Mouse (Mus musculus): ENCODE data around the gene Prr3. TPM values are rescaled to one million over a fixed set of nuclear protein-coding genes. Genes with fewer than 3 reads are reported as not detected.

Prr3 gene
- polyA plus RNA-seq, 1 experiment from 2014 or later = 31.5 TPM

- Histone ChIP-seq H3K9ac (ENCODE audit: low read depth, low read length) (no peak overlapping the region), H3K9me3 (ENCODE audit: control insufficient read depth, low read length) (0 out of 2 replicates have a peak, but pooled peaks cover 5% of the 10 kb centered on the region), H3K4me1 (ENCODE audit: control insufficient read depth, insufficient read depth, low read length) (no peaks in the 10 kb centered on the region), H3K36me3 (ENCODE audit: control insufficient read depth, insufficient read depth, low read length) (no peaks in the 10 kb centered on the region), H3K27ac (replicated peaks; ENCODE audit: low read depth, low read length) (no peak overlapping the region), H3K4me2 (ENCODE audit: low read depth, low read length) (no peak overlapping the region), H3K27me3 (replicated peaks; ENCODE audit: control insufficient read depth, insufficient read depth, low read length) (no peaks in the 10 kb centered on the region), H3K4me3 (ENCODE audit: low read depth, low read length) (no peak overlapping the region)
- ATAC-seq (ENCODE audit: low read depth) (no peak), DNase-seq (ENCODE audit: low spot score) (no peak)
- WGBS = 95% methylated on average over 6 of the region's 6 CpGs
These were observed 21.9 kb upstream of the Prr3 start for GRCm38 (mm10) chr17:36001966-36002365.

DNA sequence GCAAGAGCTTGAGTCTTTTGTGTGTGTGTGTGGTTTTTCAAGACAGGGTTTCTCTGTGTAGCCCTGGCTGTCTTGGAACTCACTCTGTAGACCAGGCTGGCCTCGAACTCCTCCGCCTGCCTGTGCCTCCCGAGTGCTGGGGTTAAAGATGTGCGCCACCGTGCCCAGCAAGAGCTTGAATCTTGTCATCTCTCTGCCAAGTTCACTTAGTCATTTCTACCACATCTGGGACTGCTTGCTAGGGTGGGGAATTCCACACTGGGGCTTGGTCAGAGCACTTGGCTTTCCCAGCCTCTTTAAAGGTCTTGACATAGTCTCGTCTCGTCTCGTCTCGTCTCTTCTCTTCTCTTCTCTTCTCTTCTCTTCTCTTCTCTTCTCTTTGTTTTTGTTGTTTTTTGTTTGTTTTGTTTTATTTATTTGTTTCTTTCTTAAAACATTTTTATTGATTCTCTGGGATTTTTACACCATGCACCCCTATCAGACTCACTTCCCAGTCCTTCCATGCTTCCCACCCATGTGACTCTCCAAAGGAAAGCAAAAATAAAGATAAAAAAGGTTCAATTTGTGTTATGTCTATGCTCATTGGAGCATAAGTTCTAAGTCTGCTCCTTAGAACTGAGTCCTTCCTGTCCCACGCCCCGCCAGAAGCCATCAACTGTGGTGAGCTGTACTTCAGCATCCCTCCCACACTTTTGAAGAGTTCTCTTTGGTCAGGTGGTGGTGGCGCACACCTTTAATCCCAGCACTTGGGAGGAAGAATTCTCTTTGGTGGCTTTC is 21.3 kb upstream of the Prr3 start:
- Histone ChIP-seq H3K4me2 (ENCODE audit: low read depth, low read length) (no peak overlapping the region), H3K9ac (ENCODE audit: low read depth, low read length) (no peak overlapping the region), H3K27ac (replicated peaks; ENCODE audit: low read depth, low read length) (no peak overlapping the region), H3K27me3 (replicated peaks; ENCODE audit: control insufficient read depth, insufficient read depth, low read length) (no peaks in the 10 kb centered on the region), H3K36me3 (ENCODE audit: control insufficient read depth, insufficient read depth, low read length) (no peaks in the 10 kb centered on the region), H3K9me3 (ENCODE audit: control insufficient read depth, low read length) (no peaks in the 10 kb centered on the region), H3K4me1 (ENCODE audit: control insufficient read depth, insufficient read depth, low read length) (no peaks in the 10 kb centered on the region), H3K4me3 (ENCODE audit: low read depth, low read length) (no peak overlapping the region)
- ATAC-seq (ENCODE audit: low read depth) = no peak
- DNase-seq (ENCODE audit: low spot score) = no peak
- 96% methylated on average over 12 of the region's 12 CpGs for WGBS

GRCm38 (mm10) chr17:36000349-36000748 is 20.3 kb upstream of the Prr3 start:
- H3K9me3 ChIP-seq (ENCODE audit: control insufficient read depth, low read length) = no peaks in the 10 kb centered on the region
- WGBS = 85% methylated on average over 4 of the region's 4 CpGs
- H3K4me1 ChIP-seq (ENCODE audit: control insufficient read depth, insufficient read depth, low read length) = peaks cover 3% of the 10 kb centered on the region; the same call in 1 of the 2 replicates
- ATAC-seq (ENCODE audit: low read depth) (no peak), DNase-seq (ENCODE audit: low spot score) (no peak)
- H3K36me3 ChIP-seq (ENCODE audit: control insufficient read depth, insufficient read depth, low read length) = no peaks in the 10 kb centered on the region
- H3K27me3 ChIP-seq (replicated peaks; ENCODE audit: control insufficient read depth, insufficient read depth, low read length) = no peaks in the 10 kb centered on the region
- H3K4me2 ChIP-seq (ENCODE audit: low read depth, low read length) = no peak overlapping the region
- H3K4me3 ChIP-seq (ENCODE audit: low read depth, low read length) = no peak overlapping the region
- H3K27ac ChIP-seq (replicated peaks; ENCODE audit: low read depth, low read length) = no peak overlapping the region
- no peak overlapping the region for H3K9ac ChIP-seq (ENCODE audit: low read depth, low read length)

DNA sequence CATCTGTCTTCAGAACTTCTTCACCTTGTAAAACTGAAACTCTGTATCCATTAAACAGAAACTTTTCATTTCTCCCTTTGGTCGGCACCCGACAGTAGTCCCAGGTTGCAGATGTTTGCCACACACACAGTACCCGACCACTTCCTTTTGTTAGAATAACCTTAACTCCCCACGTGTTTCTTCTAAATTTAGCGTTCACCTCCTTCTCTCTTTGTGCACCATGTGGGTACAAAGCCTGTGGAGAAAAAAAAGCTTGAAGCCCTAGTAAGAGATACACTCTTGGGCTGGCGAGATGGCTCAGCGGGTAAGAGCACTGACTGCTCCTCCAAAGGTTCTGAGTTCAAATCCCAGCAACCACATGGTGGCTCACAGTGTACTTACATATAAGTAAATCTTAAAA is 19.3 kb upstream of the Prr3 start:
- no peaks in the 10 kb centered on the region for H3K9me3 ChIP-seq (ENCODE audit: control insufficient read depth, low read length)
- WGBS = 88% methylated on average over 7 of the region's 7 CpGs
- H3K4me3 ChIP-seq (ENCODE audit: low read depth, low read length) = no peak overlapping the region
- peaks cover 4% of the 10 kb centered on the region; the same call in 1 of the 2 replicates for H3K4me1 ChIP-seq (ENCODE audit: control insufficient read depth, insufficient read depth, low read length)
- H3K36me3 ChIP-seq (ENCODE audit: control insufficient read depth, insufficient read depth, low read length) = no peaks in the 10 kb centered on the region
- DNase-seq (ENCODE audit: low spot score) (no peak), ATAC-seq (ENCODE audit: low read depth) (no peak)
- no peaks in the 10 kb centered on the region for H3K27me3 ChIP-seq (replicated peaks; ENCODE audit: control insufficient read depth, insufficient read depth, low read length)
- no peak overlapping the region for H3K27ac ChIP-seq (replicated peaks; ENCODE audit: low read depth, low read length)
- H3K4me2 ChIP-seq (ENCODE audit: low read depth, low read length) = no peak overlapping the region
- no peak overlapping the region for H3K9ac ChIP-seq (ENCODE audit: low read depth, low read length)

GRCm38 (mm10) chr17:35998545-35999305 is 18.7 kb upstream of the Prr3 start:
- Histone ChIP-seq H3K4me1 (ENCODE audit: control insufficient read depth, insufficient read depth, low read length) (peaks cover 4% of the 10 kb centered on the region; the same call in 1 of the 2 replicates), H3K9ac (ENCODE audit: low read depth, low read length) (no peak overlapping the region), H3K27me3 (replicated peaks; ENCODE audit: control insufficient read depth, insufficient read depth, low read length) (no peaks in the 10 kb centered on the region), H3K9me3 (ENCODE audit: control insufficient read depth, low read length) (no peaks in the 10 kb centered on the region), H3K36me3 (ENCODE audit: control insufficient read depth, insufficient read depth, low read length) (no peaks in the 10 kb centered on the region), H3K27ac (replicated peaks; ENCODE audit: low read depth, low read length) (no peak overlapping the region), H3K4me2 (ENCODE audit: low read depth, low read length) (no peak overlapping the region), H3K4me3 (ENCODE audit: low read depth, low read length) (no peak overlapping the region)
- WGBS = 94% methylated on average over 6 of the region's 6 CpGs
- ATAC-seq (ENCODE audit: low read depth) (no peak), DNase-seq (ENCODE audit: low spot score) (no peak)

DNA sequence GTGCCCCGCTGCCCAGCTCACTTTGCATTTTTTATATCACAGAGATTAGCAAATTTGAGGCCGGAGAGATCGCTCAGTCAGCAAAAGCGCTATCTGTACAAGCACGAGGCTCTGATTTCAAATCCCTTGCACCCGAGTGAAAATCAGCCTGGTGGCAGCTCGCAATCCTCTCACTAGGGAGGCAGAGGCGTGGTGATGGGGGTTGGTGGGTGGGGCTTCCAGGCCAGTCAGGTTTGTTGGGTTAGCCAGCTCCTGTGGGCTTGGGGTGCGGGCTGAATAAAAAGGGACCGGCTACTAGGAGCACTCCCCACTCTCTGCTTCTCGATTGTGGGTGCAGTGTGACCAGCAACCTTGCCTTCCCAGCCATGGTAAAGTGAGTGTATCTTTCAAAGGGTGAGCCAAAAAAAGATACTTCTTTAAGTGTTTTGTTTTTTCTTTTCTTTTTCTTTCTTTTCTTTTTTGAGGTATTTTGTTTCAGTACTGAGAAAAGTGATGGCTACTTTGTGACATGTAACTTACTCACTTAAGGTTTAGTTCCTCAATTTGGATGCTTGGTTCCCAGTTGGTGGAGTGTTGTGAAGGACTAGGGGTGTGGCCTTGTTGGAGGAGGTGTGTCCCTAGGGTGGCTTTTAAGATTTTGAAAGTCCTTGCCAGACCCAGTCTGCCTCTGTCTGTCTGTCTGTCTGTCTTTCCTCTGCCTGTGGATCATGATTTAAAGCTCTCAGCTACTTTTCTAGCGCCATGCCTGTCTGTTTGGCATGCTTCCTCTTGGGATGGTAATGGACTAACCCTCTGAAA is 17.9 kb upstream of the Prr3 start:
- Histone ChIP-seq H3K4me2 (ENCODE audit: low read depth, low read length) (no peak overlapping the region), H3K9ac (ENCODE audit: low read depth, low read length) (no peak overlapping the region), H3K4me3 (ENCODE audit: low read depth, low read length) (no peak overlapping the region), H3K9me3 (ENCODE audit: control insufficient read depth, low read length) (no peaks in the 10 kb centered on the region), H3K4me1 (ENCODE audit: control insufficient read depth, insufficient read depth, low read length) (peaks cover 4% of the 10 kb centered on the region; the same call in 1 of the 2 replicates), H3K36me3 (ENCODE audit: control insufficient read depth, insufficient read depth, low read length) (no peaks in the 10 kb centered on the region), H3K27me3 (replicated peaks; ENCODE audit: control insufficient read depth, insufficient read depth, low read length) (no peaks in the 10 kb centered on the region), H3K27ac (replicated peaks; ENCODE audit: low read depth, low read length) (no peak overlapping the region)
- DNase-seq (ENCODE audit: low spot score) = peak; percentile 20
- WGBS = 46% methylated on average over 12 of the region's 12 CpGs
- ATAC-seq (ENCODE audit: low read depth) = no peak

GRCm38 (mm10) chr17:35996949-35997348 is 16.9 kb upstream of the Prr3 start:
- no peaks in the 10 kb centered on the region for H3K27me3 ChIP-seq (replicated peaks; ENCODE audit: control insufficient read depth, insufficient read depth, low read length)
- no peaks in the 10 kb centered on the region for H3K36me3 ChIP-seq (ENCODE audit: control insufficient read depth, insufficient read depth, low read length)
- ATAC-seq (ENCODE audit: low read depth) (peak; percentile 64), DNase-seq (ENCODE audit: low spot score) (peak; percentile 94)
- H3K27ac ChIP-seq (replicated peaks; ENCODE audit: low read depth, low read length) = no peak overlapping the region
- WGBS = 3% methylated on average over 11 of the region's 11 CpGs
- H3K4me1 ChIP-seq (ENCODE audit: control insufficient read depth, insufficient read depth, low read length) = peaks cover 4% of the 10 kb centered on the region; the same call in 1 of the 2 replicates
- no peak overlapping the region for H3K4me3 ChIP-seq (ENCODE audit: low read depth, low read length)
- no peak overlapping the region for H3K4me2 ChIP-seq (ENCODE audit: low read depth, low read length)
- no peak overlapping the region for H3K9ac ChIP-seq (ENCODE audit: low read depth, low read length)
- no peaks in the 10 kb centered on the region for H3K9me3 ChIP-seq (ENCODE audit: control insufficient read depth, low read length)

- peaks cover 4% of the 10 kb centered on the region; the same call in 1 of the 2 replicates for H3K4me1 ChIP-seq (ENCODE audit: control insufficient read depth, insufficient read depth, low read length)
- H3K4me2 ChIP-seq (ENCODE audit: low read depth, low read length) = peak overlapping the region; percentile 71
- no peak for ATAC-seq (ENCODE audit: low read depth)
- no peaks in the 10 kb centered on the region for H3K27me3 ChIP-seq (replicated peaks; ENCODE audit: control insufficient read depth, insufficient read depth, low read length)
- no peaks in the 10 kb centered on the region for H3K36me3 ChIP-seq (ENCODE audit: control insufficient read depth, insufficient read depth, low read length)
- H3K9me3 ChIP-seq (ENCODE audit: control insufficient read depth, low read length) = no peaks in the 10 kb centered on the region
- H3K9ac ChIP-seq (ENCODE audit: low read depth, low read length) = peak overlapping the region; percentile 59
- H3K27ac ChIP-seq (replicated peaks; ENCODE audit: low read depth, low read length) = no peak overlapping the region
- DNase-seq (ENCODE audit: low spot score) = no peak
- WGBS = 3% methylated on average over 14 of the region's 14 CpGs
- H3K4me3 ChIP-seq (ENCODE audit: low read depth, low read length) = peak overlapping the region; percentile 46
These were observed 14.8 kb upstream of the Prr3 start for GRCm38 (mm10) chr17:35994879-35995240.
